Mouse (Mus musculus) forebrain, embryonic 13.5 days (tissue): Measurements from ENCODE around the gene Bcar3. TPM values are rescaled to one million over a fixed set of nuclear protein-coding genes. Genes with fewer than 3 reads are reported as not detected.

Experiments used
- ATAC-seq: fragments of 200-750 bp; cut with Nextera tagmentation; 2 replicates; pipeline ENCODE4 v1.8.0; 2017
- H3K27ac ChIP-seq: fragments of 300-500 bp; sonication (generic); 2 replicates; pipeline ENCODE4 v1.5.1; 2015; ENCODE audit warnings: inconsistent platforms, mild to moderate bottlenecking, moderate library complexity
- H3K27me3 ChIP-seq: fragments of 300-500 bp; sonication (generic); 2 replicates; pipeline ENCODE4 v1.6.1; 2015; ENCODE audit warnings: mild to moderate bottlenecking, inconsistent platforms
- H3K36me3 ChIP-seq: fragments of 300-500 bp; sonication (generic); 2 replicates; pipeline ENCODE4 v1.6.1; 2015; ENCODE audit warnings: mild to moderate bottlenecking, inconsistent platforms; ENCODE audit not compliant: poor library complexity, severe bottlenecking
- H3K4me1 ChIP-seq: fragments of 300-500 bp; sonication (generic); 2 replicates; pipeline ENCODE4 v1.6.1; 2015; ENCODE audit warnings: inconsistent platforms
- H3K4me2 ChIP-seq: fragments of 300-500 bp; sonication (generic); 2 replicates; pipeline ENCODE4 v1.6.1; 2015; ENCODE audit warnings: inconsistent platforms, mild to moderate bottlenecking, moderate library complexity
- H3K4me3 ChIP-seq: fragments of 300-500 bp; sonication (generic); 2 replicates; pipeline ENCODE4 v1.5.1; 2015; ENCODE audit warnings: mild to moderate bottlenecking, inconsistent platforms
- H3K9ac ChIP-seq: fragments of 300-500 bp; sonication (generic); 2 replicates; pipeline ENCODE4 v1.6.1; 2015; ENCODE audit warnings: mild to moderate bottlenecking, inconsistent platforms
- H3K9me3 ChIP-seq: fragments of 300-500 bp; sonication (generic); replicated peaks from 2 replicates; pipeline ENCODE4 v1.6.1; 2016; ENCODE audit warnings: inconsistent platforms
- WGBS: fragments of 180-500 bp; shearing (Covaris S2); methylation state at CpG from one replicate; pipeline ENCODE4 v1.1.7; 2015; 5-methylcytosine and 5-hydroxymethylcytosine counted together
- polyA plus RNA-seq: library from polyadenylated mRNA; unstranded; fragments of >200 nt; fragmentation: Nextera tagmentation; extraction: Ambion mirVana; gene quantifications from 2 replicates; pipeline ENCODE4 v1.2.1, GENCODE M21; 2015

Gene Bcar3
- polyA plus RNA-seq, 1 experiment from 2014 or later: 6.0 TPM

DNA sequence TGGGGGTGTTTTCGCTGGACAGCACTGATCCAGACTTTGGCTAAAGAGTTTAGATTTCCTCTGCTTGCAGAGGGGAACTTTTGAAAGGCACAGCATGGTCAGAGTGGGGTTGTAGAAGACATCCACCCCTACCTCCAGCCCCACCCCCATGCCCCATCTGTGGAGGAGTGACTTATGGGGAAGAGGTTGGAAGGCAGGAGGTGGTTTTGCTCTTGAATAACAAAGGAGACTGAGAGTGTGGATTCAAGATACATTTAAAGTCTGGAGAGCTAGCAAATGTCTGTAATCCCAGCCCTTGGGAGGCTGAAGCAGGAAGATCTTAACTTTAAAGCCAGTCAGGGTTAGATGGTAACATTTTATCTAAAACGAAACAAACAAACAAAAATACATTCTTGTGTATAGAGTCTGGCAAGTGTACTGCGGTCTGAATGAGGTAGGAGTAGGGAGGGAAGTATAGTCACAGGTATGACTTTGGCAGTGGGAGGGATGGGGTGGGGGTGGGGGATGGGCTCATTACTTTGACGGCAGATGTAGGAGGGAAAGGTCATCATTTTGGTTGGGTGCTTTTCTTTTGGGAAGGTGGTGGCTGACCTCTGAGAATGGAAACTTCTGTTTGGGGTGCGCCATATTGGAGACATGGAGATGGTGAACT lies 140.2 kb downstream of the Bcar3 start:
- 79% methylated on average over 5 of the region's 5 CpGs for WGBS
- H3K9ac ChIP-seq: no peak overlapping the region
- no peak overlapping the region for H3K4me2 ChIP-seq
- H3K36me3 ChIP-seq: no peaks in the 10 kb centered on the region
- peaks cover 17% of the 10 kb centered on the region for H3K4me1 ChIP-seq
- no peak overlapping the region for H3K4me3 ChIP-seq
- no peaks in the 10 kb centered on the region for H3K9me3 ChIP-seq
- no peak for ATAC-seq
- no peaks in the 10 kb centered on the region for H3K27me3 ChIP-seq
- no peak overlapping the region for H3K27ac ChIP-seq

DNA sequence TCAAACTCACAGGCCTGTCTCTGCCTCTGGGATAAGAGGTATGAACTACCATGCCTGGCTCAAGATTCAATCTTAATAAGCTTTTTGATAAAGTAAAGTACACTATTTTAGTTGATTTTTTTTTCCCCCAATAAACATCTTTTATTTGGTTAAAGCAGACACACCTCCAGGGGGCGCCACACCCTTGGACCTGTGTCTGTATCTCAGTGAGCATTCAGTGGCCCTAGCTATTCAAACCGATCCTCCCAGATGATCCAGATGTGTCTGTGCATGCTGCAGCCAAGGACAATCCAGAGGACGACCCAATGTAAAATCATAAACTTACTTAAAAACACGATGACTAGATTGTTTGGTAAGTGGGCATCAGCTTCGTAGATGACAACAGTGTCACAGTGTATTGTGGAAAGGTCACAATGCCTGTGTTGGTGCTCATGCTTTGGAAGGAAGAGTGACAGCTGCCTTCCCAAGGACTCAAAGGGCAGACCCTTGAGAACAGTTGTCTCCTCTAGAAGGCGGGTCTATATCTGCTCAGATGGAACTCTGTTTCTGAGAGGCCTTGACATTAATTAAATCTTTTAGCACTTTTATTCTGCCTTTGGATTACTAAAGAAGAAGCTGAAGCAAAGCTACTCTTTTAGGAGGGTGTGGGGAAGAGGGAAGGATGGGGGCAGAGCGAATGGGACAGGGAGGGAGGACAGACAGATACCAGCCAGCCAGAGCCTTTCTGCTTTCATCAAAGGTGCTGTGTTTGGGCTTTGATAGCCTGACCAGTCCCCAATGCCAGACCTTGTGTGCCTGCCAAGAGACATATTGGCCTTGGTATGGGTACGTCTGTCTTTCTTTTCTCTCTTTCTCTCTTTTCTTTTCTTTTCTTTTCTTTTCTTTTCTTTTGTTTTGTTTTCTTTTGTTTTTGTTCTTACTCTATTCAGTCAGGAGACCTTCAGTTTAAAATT lies 141.3 kb downstream of the Bcar3 start:
- Histone ChIP-seq H3K4me2 (no peak overlapping the region), H3K9ac (no peak overlapping the region), H3K4me3 (no peak overlapping the region), H3K9me3 (no peaks in the 10 kb centered on the region), H3K27ac (no peak overlapping the region), H3K36me3 (no peaks in the 10 kb centered on the region), H3K27me3 (no peaks in the 10 kb centered on the region), H3K4me1 (peaks cover 17% of the 10 kb centered on the region)
- ATAC-seq: no peak
- WGBS: 70% methylated on average over 8 of the region's 8 CpGs

DNA sequence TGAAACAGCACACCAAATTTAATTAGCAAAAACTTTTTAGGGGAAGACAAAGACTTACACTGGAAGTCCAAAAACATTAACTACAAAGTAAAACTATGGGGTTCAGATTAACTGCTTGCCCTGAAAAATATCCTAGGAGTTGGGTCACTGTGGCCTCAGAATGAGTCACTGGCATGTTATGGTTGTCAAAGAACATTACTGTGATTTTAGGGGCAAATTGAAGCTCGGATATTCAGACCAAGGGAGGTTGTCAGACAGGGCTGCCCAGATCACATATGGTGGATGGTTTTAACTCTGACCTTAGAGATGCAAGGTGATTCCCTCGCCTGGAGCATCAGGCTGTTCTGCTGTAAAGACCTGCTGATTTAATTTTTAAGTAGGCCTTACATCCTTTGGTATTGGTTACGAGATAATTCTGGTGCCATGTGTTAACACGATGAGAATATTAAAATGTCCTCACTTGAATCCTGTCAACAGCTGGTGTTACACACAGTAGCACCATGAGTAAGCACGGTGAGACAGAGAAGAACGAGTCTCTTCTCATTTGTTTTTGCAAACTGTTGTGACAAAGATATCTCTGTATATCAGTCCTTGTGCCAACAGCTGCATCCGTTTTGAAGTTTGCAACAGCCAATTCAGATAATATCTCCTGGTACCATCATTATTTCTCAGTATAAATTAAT lies 144.3 kb downstream of the Bcar3 start:
- no peak overlapping the region for H3K27ac ChIP-seq
- H3K9me3 ChIP-seq: no peaks in the 10 kb centered on the region
- no peaks in the 10 kb centered on the region for H3K27me3 ChIP-seq
- no peak overlapping the region for H3K9ac ChIP-seq
- peaks cover 7% of the 10 kb centered on the region for H3K4me1 ChIP-seq
- H3K36me3 ChIP-seq: no peaks in the 10 kb centered on the region
- H3K4me3 ChIP-seq: no peak overlapping the region
- no peak for ATAC-seq
- no peak overlapping the region for H3K4me2 ChIP-seq
- WGBS: 84% methylated on average over 7 of the region's 7 CpGs

DNA sequence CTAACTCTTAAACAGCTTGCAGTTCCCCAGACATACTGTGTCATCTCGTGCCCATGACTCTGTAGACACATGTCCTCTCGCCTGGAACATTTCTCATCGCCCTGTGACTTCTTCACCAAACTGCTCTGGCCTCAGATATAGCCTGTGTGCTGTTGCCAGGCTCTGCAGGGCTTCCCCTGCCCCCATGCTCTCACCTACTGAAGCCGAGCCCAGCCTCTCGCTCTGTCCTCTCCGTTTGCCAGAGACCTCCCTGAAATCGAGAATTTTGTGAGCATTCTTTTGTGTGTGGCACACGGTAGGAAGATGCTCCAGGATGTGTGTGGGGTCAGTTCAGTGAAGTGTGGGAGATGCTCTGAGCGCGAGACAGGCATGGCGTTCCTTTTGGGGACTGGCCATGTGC lies 151.8 kb downstream of the Bcar3 start:
- no peak overlapping the region for H3K27ac ChIP-seq
- ATAC-seq: no peak
- no peaks in the 10 kb centered on the region for H3K27me3 ChIP-seq
- no peaks in the 10 kb centered on the region for H3K4me1 ChIP-seq
- H3K4me3 ChIP-seq: no peak overlapping the region
- no peak overlapping the region for H3K4me2 ChIP-seq
- H3K9me3 ChIP-seq: no peaks in the 10 kb centered on the region
- no peaks in the 10 kb centered on the region for H3K36me3 ChIP-seq
- no peak overlapping the region for H3K9ac ChIP-seq
- 89% methylated on average over 11 of the region's 11 CpGs for WGBS

DNA sequence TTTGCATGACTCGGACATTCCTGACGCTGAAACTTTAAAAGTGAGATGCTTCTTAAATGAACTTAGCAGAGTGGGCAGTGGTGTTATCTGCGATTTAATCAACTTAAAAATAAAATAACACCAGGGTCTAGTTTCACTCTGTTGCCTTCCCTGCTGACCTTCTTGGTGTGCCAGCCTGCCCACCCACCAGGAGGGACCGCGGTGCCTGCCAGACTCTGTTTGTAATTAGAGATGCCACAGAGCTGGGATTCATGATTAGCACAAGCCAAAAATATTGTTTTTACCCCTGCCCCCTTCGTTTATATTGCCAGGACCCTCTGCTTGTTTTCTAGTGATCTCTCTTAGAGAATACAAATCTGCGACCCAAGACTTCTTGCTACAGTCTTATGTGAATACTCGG lies 152.7 kb downstream of the Bcar3 start:
- no peaks in the 10 kb centered on the region for H3K9me3 ChIP-seq
- WGBS: 83% methylated on average over 8 of the region's 8 CpGs
- no peaks in the 10 kb centered on the region for H3K27me3 ChIP-seq
- no peak overlapping the region for H3K4me3 ChIP-seq
- no peaks in the 10 kb centered on the region for H3K4me1 ChIP-seq
- no peak for ATAC-seq
- H3K36me3 ChIP-seq: no peaks in the 10 kb centered on the region
- no peak overlapping the region for H3K27ac ChIP-seq
- no peak overlapping the region for H3K4me2 ChIP-seq
- H3K9ac ChIP-seq: no peak overlapping the region

DNA sequence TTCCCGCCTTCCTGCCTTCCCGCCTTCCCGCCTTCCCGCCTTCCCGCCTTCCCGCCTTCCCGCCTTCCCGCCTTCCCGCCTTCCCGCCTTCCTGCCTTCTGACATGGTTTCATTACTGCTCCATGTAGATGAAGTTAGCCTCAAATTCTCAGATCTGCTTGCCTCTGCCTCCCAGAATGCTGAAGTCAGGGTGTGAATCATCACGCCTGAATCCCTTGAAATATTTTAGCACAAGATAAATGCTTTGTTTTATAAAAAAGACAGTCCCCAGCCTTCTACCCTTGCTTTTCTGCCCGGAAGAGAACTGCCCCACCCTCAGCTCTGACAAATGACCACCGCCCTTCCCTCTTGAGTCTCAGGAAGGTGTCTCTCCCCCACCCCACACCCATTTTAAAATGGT lies 154.3 kb downstream of the Bcar3 start:
- H3K4me3 ChIP-seq: no peak overlapping the region
- H3K36me3 ChIP-seq: no peaks in the 10 kb centered on the region
- WGBS: 98% methylated on average over 13 of the region's 13 CpGs
- H3K9ac ChIP-seq: no peak overlapping the region
- H3K27ac ChIP-seq: no peak overlapping the region
- ATAC-seq: no peak
- H3K9me3 ChIP-seq: no peaks in the 10 kb centered on the region
- H3K4me1 ChIP-seq: no peaks in the 10 kb centered on the region
- H3K27me3 ChIP-seq: no peaks in the 10 kb centered on the region
- H3K4me2 ChIP-seq: no peak overlapping the region

DNA sequence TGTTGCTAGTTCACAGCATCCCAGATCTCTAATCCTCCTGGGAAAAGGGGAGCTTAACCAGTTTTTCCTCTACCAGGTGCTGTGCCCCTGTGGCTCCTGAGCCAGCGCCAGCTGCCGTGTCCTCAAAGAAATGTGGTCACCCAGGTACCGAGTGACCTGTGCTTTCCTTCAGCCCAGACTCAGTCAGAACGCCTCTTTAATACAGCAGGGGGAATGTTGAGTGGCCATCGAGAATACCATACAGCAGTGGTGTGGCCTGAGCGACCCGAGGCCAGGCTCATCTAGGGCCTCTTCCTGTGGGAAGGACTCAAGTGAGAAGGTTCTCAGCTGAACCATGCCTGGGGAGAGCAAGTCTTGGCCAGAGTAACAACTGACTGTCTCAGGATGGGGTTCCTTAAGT lies 156.1 kb downstream of the Bcar3 start:
- no peaks in the 10 kb centered on the region for H3K9me3 ChIP-seq
- H3K27me3 ChIP-seq: no peaks in the 10 kb centered on the region
- H3K4me3 ChIP-seq: no peak overlapping the region
- no peaks in the 10 kb centered on the region for H3K36me3 ChIP-seq
- no peak overlapping the region for H3K27ac ChIP-seq
- WGBS: 94% methylated on average over 7 of the region's 7 CpGs
- H3K4me2 ChIP-seq: no peak overlapping the region
- H3K9ac ChIP-seq: no peak overlapping the region
- no peak for ATAC-seq
- no peaks in the 10 kb centered on the region for H3K4me1 ChIP-seq

DNA sequence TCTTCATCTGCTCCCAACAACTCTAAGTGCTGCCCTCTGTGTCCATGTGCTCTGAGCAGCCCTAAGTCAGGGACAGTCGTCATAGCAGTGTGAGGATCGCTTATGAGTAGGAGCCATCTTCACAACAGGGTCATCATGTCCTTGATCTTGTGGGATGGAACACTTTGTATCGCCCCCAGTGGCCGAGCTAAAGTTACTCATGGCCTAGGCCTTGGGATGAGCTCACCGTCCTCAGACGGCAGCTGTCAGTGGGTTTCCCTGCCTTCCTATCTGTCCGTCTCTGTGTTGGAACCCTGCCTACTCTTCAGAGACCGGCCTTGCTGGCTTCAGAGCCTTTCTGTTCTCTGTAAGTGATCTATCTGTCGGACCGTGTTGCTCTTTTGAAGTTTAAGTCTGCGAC lies 159.9 kb downstream of the Bcar3 start:
- no peak overlapping the region for H3K9ac ChIP-seq
- no peak for ATAC-seq
- H3K4me1 ChIP-seq: peaks cover 9% of the 10 kb centered on the region; the same call in 1 of the 2 replicates
- no peaks in the 10 kb centered on the region for H3K9me3 ChIP-seq
- no peak overlapping the region for H3K4me2 ChIP-seq
- H3K27me3 ChIP-seq: no peaks in the 10 kb centered on the region
- no peaks in the 10 kb centered on the region for H3K36me3 ChIP-seq
- 88% methylated on average over 11 of the region's 11 CpGs for WGBS
- no peak overlapping the region for H3K27ac ChIP-seq
- H3K4me3 ChIP-seq: no peak overlapping the region

DNA sequence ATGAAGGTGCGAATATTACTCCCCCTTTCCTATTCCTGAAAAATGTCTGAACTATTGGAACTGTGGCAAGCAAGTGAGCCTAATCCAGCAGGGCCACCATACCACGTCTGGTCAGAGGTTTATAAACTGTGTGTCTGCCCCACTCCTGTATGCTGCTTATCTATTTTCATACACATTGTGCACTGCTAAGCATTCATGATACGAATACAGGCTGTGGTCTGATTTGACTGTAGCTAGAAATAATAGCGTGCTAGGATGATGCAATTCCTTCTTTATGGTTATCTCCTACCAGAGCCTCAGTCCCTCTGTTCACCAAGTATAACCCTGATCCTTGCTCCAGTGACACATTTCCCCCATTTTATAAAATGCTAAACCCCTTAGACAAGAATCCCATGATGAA lies 162.2 kb downstream of the Bcar3 start:
- no peak for ATAC-seq
- Histone ChIP-seq H3K27me3 (no peaks in the 10 kb centered on the region), H3K4me2 (no peak overlapping the region), H3K4me3 (no peak overlapping the region), H3K27ac (no peak overlapping the region), H3K36me3 (no peaks in the 10 kb centered on the region), H3K9me3 (no peaks in the 10 kb centered on the region), H3K9ac (no peak overlapping the region), H3K4me1 (peaks cover 19% of the 10 kb centered on the region)
- WGBS: 96% methylated on average over 4 of the region's 4 CpGs

DNA sequence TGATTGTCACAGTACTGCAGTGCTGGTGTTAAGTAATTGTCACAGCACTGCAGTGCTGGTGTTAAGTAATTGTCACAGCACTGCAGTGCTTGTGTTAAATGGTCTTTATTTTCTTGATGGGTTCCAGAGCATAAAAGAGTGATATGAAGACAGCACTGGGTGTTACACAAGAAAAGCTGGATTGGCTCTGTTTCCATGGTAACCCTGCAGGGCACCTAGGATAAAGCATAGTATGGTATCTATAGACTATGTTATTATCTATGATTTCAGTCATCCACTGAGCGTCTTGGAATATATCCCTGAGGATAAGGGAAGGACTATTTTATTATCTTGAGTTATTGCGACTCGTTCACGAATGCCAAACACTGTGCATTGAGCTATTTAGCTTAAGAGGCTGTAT lies 162.9 kb downstream of the Bcar3 start:
- no peak overlapping the region for H3K4me2 ChIP-seq
- no peaks in the 10 kb centered on the region for H3K27me3 ChIP-seq
- no peak for ATAC-seq
- peaks cover 26% of the 10 kb centered on the region for H3K4me1 ChIP-seq
- no peaks in the 10 kb centered on the region for H3K36me3 ChIP-seq
- no peak overlapping the region for H3K4me3 ChIP-seq
- no peak overlapping the region for H3K9ac ChIP-seq
- H3K9me3 ChIP-seq: no peaks in the 10 kb centered on the region
- no peak overlapping the region for H3K27ac ChIP-seq
- WGBS: 77% methylated on average over 4 of the region's 4 CpGs

DNA sequence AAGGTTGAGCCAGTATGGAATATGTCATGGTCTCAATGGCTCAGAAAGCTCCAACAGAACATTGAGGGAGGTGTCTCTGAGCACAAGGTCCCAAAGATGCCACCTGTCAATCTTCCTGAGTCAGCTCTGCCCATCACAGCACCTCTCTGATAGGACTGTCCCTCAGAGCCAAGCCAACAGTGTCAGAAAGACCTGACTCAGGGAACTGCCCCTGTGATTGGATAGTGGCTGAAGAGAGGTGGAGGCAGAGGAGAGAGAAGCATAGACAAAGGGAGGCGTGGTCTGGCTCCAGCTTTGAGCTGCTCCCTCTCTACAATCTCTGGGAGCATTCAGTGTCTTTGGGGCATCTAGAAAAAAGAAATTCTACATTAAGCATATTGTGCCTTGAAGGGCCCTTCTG lies 163.8 kb downstream of the Bcar3 start:
- Histone ChIP-seq H3K9ac (no peak overlapping the region), H3K9me3 (no peaks in the 10 kb centered on the region), H3K36me3 (no peaks in the 10 kb centered on the region), H3K27ac (no peak overlapping the region), H3K4me3 (no peak overlapping the region), H3K4me1 (peaks cover 35% of the 10 kb centered on the region), H3K27me3 (no peaks in the 10 kb centered on the region), H3K4me2 (no peak overlapping the region)
- WGBS: 33% methylated on average over 1 of the region's 1 CpGs
- no peak for ATAC-seq

DNA sequence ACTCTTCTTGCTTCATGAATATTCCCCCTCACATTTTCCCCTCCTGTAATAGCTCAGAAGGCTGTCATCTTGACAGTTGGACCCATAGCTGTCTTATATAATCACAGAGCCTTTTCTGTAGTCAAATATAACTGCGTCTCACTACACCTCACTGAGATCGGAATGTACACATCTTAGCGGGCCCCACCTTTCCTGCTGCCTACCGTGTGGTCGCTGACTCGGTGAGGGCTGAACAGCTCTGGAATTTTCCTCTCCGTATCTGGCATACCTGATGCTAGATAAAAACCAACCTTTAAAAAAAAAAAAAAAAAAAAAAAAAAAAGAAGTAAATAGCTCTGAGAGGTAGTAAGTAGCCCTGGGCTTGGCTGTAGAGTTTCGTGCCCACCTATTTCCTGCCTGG lies 164.8 kb downstream of the Bcar3 start:
- no peak overlapping the region for H3K27ac ChIP-seq
- H3K4me3 ChIP-seq: no peak overlapping the region
- WGBS: 81% methylated on average over 8 of the region's 8 CpGs
- no peaks in the 10 kb centered on the region for H3K9me3 ChIP-seq
- no peaks in the 10 kb centered on the region for H3K27me3 ChIP-seq
- peaks cover 41% of the 10 kb centered on the region for H3K4me1 ChIP-seq
- no peaks in the 10 kb centered on the region for H3K36me3 ChIP-seq
- H3K4me2 ChIP-seq: no peak overlapping the region
- ATAC-seq: no peak
- H3K9ac ChIP-seq: no peak overlapping the region
